Mouse (Mus musculus): ENCODE measurements around the gene Znrf1.

DNA sequence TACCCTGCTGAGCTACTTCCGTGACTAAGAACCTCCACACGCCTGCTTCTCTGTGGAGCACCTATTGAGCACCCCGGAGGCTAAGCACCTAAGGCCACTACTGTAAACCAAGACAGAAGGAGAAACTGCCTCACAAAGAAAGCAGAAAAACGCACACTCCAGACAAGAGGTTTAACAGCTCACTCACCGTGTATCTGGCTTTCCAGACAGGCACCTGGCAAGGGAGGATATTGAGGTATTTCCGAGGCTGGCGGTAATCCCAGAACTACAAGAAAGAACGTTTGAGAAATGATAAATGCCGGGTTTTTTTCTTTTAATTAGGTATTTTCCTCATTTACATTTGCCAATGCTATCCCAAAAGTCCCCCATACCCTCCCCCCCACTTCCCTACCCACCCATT, 43.4 kb upstream of the Znrf1 start:
- TF ChIP-seq CTCF (IDR thresholded peaks at IDR 0.05; ENCODE audit: extremely low read depth, insufficient read depth, insufficient read length, insufficient replicate concordance) (no peak), POLR2A (IDR thresholded peaks at IDR 0.05; ENCODE audit: low read depth, low read length) (no peak)
